ENCODE assay signal across 9 mouse cellular contexts in the genomic region with DNA sequence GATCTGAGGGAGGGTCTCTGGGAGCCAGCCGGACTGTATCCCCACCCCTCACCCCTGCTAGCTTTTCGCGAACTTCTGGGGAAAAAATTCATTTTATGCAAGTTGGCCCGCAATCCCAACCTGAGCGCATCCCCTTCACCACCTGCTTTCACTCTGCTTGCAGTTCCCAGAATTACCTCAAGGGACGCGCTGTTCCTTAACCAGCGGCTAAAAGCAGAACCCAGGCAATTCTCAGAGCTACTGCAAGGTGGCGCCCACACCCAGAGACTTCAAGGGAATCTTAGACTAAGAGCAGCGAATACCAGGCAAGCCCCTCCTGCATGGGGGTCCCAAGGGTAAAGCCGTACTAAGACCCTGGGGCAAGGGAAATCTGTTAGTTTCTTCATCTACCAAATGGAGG. TPM values are rescaled to one million over a fixed set of nuclear protein-coding genes. Genes with fewer than 3 reads are reported as not detected.
DNase-seq lines count a peak whose midpoint lies in the region; ATAC-seq lines count a peak whose summit lies in the region.
"Had no signal": no experiment of that assay in that cellular context is flagged by ENCODE, and none has a peak within 500 bp of the region (broad histone marks: within the 10 kb centered on the region; RNA-seq: fewer than 3 reads in every experiment).

No protein-coding gene starts in this region.

- H3K4me2 ChIP-seq in kidney, embryonic 15.5 days = no peak overlapping the region

- peaks cover 46% of the 10 kb centered on the region for H3K27me3 ChIP-seq in kidney, embryonic 15.5 days
- H3K27me3 ChIP-seq in limb, embryonic 10.5 days (ENCODE audit: low read depth, poor library complexity, severe bottlenecking) = peaks cover 57% of the 10 kb centered on the region

- H3K27ac ChIP-seq in kidney, embryonic 15.5 days = no peak overlapping the region
- no peak overlapping the region for H3K27ac ChIP-seq in limb, embryonic 10.5 days

- intact Hi-C loops in heart, postnatal 25 days (cut with DNase I) = loop anchor here (5.0 kb wide), 2 partner anchors 51 to 121 kb away; a partner anchor contains a TSS

- no peak overlapping the region for H3K4me3 ChIP-seq in kidney, embryonic 15.5 days (replicated peaks)
- no peak overlapping the region for H3K4me3 ChIP-seq in limb, embryonic 10.5 days
- H3K4me3 ChIP-seq: myocyte had no signal

- no peaks in the 10 kb centered on the region for H3K9me3 ChIP-seq in kidney, embryonic 15.5 days (replicated peaks)
- H3K9me3 ChIP-seq in limb, embryonic 10.5 days (replicated peaks) = no peaks in the 10 kb centered on the region

- peaks cover 46% of the 10 kb centered on the region for H3K4me1 ChIP-seq in kidney, embryonic 15.5 days
- H3K4me1 ChIP-seq in limb, embryonic 10.5 days = peaks cover 40% of the 10 kb centered on the region

- 8% methylated on average over 11 of the region's 11 CpGs for WGBS in kidney, embryonic 15.5 days
- WGBS in limb, embryonic 10.5 days = 5% methylated on average over 11 of the region's 11 CpGs

- peak; percentile 89 for DNase-seq in kidney, adult 18-20 months
- DNase-seq in adrenal gland, adult 18-20 months (ENCODE audit: low spot score in 2 of 2) = peak; percentile 64 to 67
- peak; percentile 88 for DNase-seq in embryo, embryonic 9.5 days (ENCODE audit: extremely low spot score)
- DNase-seq in heart, postnatal 25 days (ENCODE audit: low spot score) = peak; percentile 50
- DNase-seq in limb, embryonic 10.5 days (ENCODE audit: low spot score) = peak; percentile 89
- DNase-seq in retina, adult 2 months (ENCODE audit: low read depth, low spot score) = peak; percentile 72
- peak; percentile 91 for DNase-seq in thymus, postnatal 14 days

- ATAC-seq in kidney, embryonic 15.5 days (replicated peaks; ENCODE audit: low FRiP score) = no peak

- H3K36me3 ChIP-seq in kidney, embryonic 15.5 days = no peaks in the 10 kb centered on the region; the same call in 1 of the 2 replicates
- peaks cover 5% of the 10 kb centered on the region for H3K36me3 ChIP-seq in limb, embryonic 10.5 days

- no peak overlapping the region for H3K9ac ChIP-seq in kidney, embryonic 15.5 days

RNA-seq across cellular contexts. Expression of a gene that starts 2.2 kb away (rescaled TPM):
- 55.1 and 64.2 TPM in 2 replicates for polyA plus RNA-seq in kidney, embryonic 15.5 days (2015; fragmentation: Nextera tagmentation; extraction: Ambion mirVana)
- 10 to 100 TPM; 44.9 to 51.2 TPM for total RNA-seq in adrenal gland, adult 18-20 months (2021)
- 10 to 100 TPM; 35.9 to 42.2 TPM for total RNA-seq in heart, postnatal 25 days (2021)
- polyA plus RNA-seq in limb, embryonic 10.5 days (2016; fragmentation: Nextera tagmentation; extraction: Ambion mirVana) = 50.4 and 61.7 TPM in 2 replicates

RNA-seq across cellular contexts. Expression of a gene that starts 6.9 kb away (rescaled TPM):
- polyA plus RNA-seq in kidney, embryonic 15.5 days (2015; fragmentation: Nextera tagmentation; extraction: Ambion mirVana) = 0.19 TPM in 1 of 2 replicates, not detected in the other
- 1 to 10 TPM in 1 of 2 experiments, under 1 TPM in 1; 0.50 to 1.0 TPM for total RNA-seq in adrenal gland, adult 18-20 months (2021)
- under 1 TPM; 0.70 to 0.78 TPM for total RNA-seq in heart, postnatal 25 days (2021)
- polyA plus RNA-seq in limb, embryonic 10.5 days (2016; fragmentation: Nextera tagmentation; extraction: Ambion mirVana) = 0.15 and 0.33 TPM in 2 replicates

RNA-seq across cellular contexts. Expression of a gene that starts 23.8 kb away (rescaled TPM):
- 42.7 and 49.5 TPM in 2 replicates for polyA plus RNA-seq in kidney, embryonic 15.5 days (2015; fragmentation: Nextera tagmentation; extraction: Ambion mirVana)
- total RNA-seq in adrenal gland, adult 18-20 months (2021) = 10 to 100 TPM; 39.9 to 52.6 TPM
- total RNA-seq in heart, postnatal 25 days (2021) = 10 to 100 TPM; 94.7 to 96.1 TPM
- 38.5 and 41.3 TPM in 2 replicates for polyA plus RNA-seq in limb, embryonic 10.5 days (2016; fragmentation: Nextera tagmentation; extraction: Ambion mirVana)

RNA-seq across cellular contexts. Expression of a gene that starts 46.4 kb away (rescaled TPM):
- 13.8 and 19.8 TPM in 2 replicates for polyA plus RNA-seq in kidney, embryonic 15.5 days (2015; fragmentation: Nextera tagmentation; extraction: Ambion mirVana)
- total RNA-seq in adrenal gland, adult 18-20 months (2021) = 10 to 100 TPM; 31.1 to 34.9 TPM
- total RNA-seq in heart, postnatal 25 days (2021) = 10 to 100 TPM; 15.9 to 17.4 TPM
- 18.9 and 19.1 TPM in 2 replicates for polyA plus RNA-seq in limb, embryonic 10.5 days (2016; fragmentation: Nextera tagmentation; extraction: Ambion mirVana)

RNA-seq across cellular contexts. Expression of a gene that starts 49.9 kb away (rescaled TPM):
- polyA plus RNA-seq in kidney, embryonic 15.5 days (2015; fragmentation: Nextera tagmentation; extraction: Ambion mirVana) = 51.2 and 51.5 TPM in 2 replicates
- 10 to 100 TPM in 1 of 2 experiments, 1 to 10 TPM in 1; 9.1 to 11.8 TPM for total RNA-seq in adrenal gland, adult 18-20 months (2021)
- 10 to 100 TPM; 15.1 to 16.8 TPM for total RNA-seq in heart, postnatal 25 days (2021)
- polyA plus RNA-seq in limb, embryonic 10.5 days (2016; fragmentation: Nextera tagmentation; extraction: Ambion mirVana) = 32.7 and 38.0 TPM in 2 replicates
